Comparison of ENCODE assay signal across 16 mouse cellular contexts in genomic region chr7:109154331-109154730, GRCm38 (mm10). TPM values are rescaled to one million over a fixed set of nuclear protein-coding genes. Genes with fewer than 3 reads are reported as not detected.
"Had no signal": no experiment of that assay in that cellular context is flagged by ENCODE, and none has a peak within 500 bp of the region (broad histone marks: within the 10 kb centered on the region; RNA-seq: fewer than 3 reads in every experiment).

No protein-coding gene starts in this region.

- H3K27me3 ChIP-seq: midbrain, embryonic 15.5 days; stomach, embryonic 15.5 days had no signal

- DNase-seq: kidney, adult 8-10 months; kidney, postnatal 14 days; kidney, postnatal 4 days; liver, embryonic 13.5 days; lung, adult 2 months; lung, postnatal 14 days; lung, postnatal 4 days; right cerebral cortex, adult 18-20 months; right cerebral cortex, postnatal 14 days; spleen, adult 18-20 months; thymus, postnatal 25 days had no signal

- H3K36me3 ChIP-seq: liver, embryonic 13.5 days; midbrain, embryonic 15.5 days; stomach, embryonic 15.5 days had no signal

- H3K9me3 ChIP-seq: liver, embryonic 13.5 days; midbrain, embryonic 15.5 days; stomach, embryonic 15.5 days had no signal

- H3K4me2 ChIP-seq: liver, embryonic 13.5 days; midbrain, embryonic 15.5 days; stomach, embryonic 15.5 days had no signal

- H3K27ac ChIP-seq: liver, embryonic 13.5 days; midbrain, embryonic 15.5 days; stomach, embryonic 15.5 days had no signal

- H3K9ac ChIP-seq: liver, embryonic 13.5 days; midbrain, embryonic 15.5 days; stomach, embryonic 15.5 days had no signal

- H3K4me3 ChIP-seq: liver, embryonic 13.5 days; midbrain, embryonic 15.5 days; stomach, embryonic 15.5 days had no signal

- H3K4me1 ChIP-seq: liver, embryonic 13.5 days; stomach, embryonic 15.5 days had no signal

- ATAC-seq: intestine, postnatal 0 days; midbrain, embryonic 15.5 days had no signal

RNA-seq across cellular contexts. Expression of gene Lmo1, which starts 20.7 kb away (rescaled TPM):
- total RNA-seq: liver, adult 2 months; megakaryocyte-erythroid progenitor cell, adult 5-6 weeks had no signal
- polyA plus RNA-seq: liver, adult 2 months had no signal
